Mouse (Mus musculus): ENCODE measurements around the gene Tbc1d25. TPM values are rescaled to one million over a fixed set of nuclear protein-coding genes. Genes with fewer than 3 reads are reported as not detected.

Gene Tbc1d25
- total and polyA plus RNA-seq, 3 experiments, result 8.0 to 23.4 TPM; not detected in 1

DNA sequence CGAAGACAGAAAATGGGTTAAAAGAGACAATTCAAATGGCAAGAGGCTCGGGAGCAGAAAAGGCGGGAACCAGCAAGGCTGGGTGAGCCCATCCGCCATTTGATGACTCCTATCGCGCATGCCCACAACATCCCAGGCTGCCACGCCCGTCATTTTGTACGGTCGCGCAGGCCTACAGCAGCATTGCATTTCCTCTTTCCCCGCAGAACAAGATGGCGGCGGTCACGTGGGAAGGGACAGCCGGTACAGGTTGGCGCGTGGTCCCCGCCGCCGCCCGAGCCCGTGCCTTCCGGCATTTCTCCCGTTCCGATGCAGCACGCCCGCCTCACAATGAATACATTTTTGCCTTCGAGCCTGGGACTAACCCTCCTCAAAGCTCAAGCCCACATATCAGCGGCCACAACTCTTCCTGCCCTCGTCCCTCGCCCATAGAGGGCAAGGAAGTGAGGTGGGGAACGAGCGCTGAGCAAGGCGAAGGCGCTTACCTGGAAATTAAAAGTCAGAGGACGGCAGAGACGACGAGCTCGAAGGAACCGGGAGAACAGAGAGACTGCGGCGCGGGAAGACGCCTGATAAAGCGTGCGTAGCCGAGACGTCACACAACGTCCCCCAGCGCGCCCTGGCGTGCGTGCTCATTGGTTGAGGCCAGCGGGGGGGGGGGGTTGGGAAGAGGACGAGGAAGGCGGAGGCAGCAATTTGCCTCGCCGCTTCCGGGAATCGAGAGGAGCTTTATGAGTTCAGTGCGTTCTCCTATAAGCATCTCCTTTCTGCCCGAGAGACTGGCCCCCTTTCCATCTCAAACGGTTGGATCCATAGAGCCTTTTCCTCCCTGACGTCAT, 30.6 kb downstream of the Tbc1d25 start, which contains the start of gene Rbm3:
Gene Rbm3, minus strand, starts transcription at position 728 of the 839 bp plus-strand sequence.
- Histone ChIP-seq H3K4me1 (ENCODE audit: control insufficient read depth in 1 of 2, insufficient read depth in 2 of 2, low read length in 2 of 2) (peaks cover 0 to 7% of the 10 kb centered on the region in 2 experiments; a peak in 2 of 4 replicates), H3K9ac (ENCODE audit: control insufficient read depth, low read depth, low read length, poor library complexity, severe bottlenecking) (peak within 1 kb of the TSS; percentile 96), H3K27ac (ENCODE audit: control insufficient read depth, low read depth, low read length) (peak within 1 kb of the TSS; percentile 99), H3K79me2 (ENCODE audit: control insufficient read depth, insufficient read depth, low read length, poor library complexity) (peaks cover 25% of the 10 kb centered on the region), H3K4me3 (ENCODE audit: control insufficient read depth in 1 of 2, insufficient read depth in 1 of 2, low read depth in 2 of 2, low read length in 2 of 2) (peak within 1 kb of the TSS; percentile 76 to 93), H3K27me3 (ENCODE audit: control insufficient read depth in 1 of 2, insufficient read depth in 2 of 2, low read length in 2 of 2) (no peaks in the 10 kb centered on the region), H3K9me3 (replicated peaks; ENCODE audit: insufficient read depth, low read length) (no peaks in the 10 kb centered on the region), H3K36me3 (ENCODE audit: control insufficient read depth in 1 of 2, insufficient read depth in 2 of 2, low read length in 2 of 2) (peaks cover 19 to 32% of the 10 kb centered on the region in 2 experiments)
- TF ChIP-seq POLR2A (IDR thresholded peaks at IDR 0.05; ENCODE audit: control insufficient read depth in 1 of 2, insufficient read depth in 1 of 2, low read depth in 1 of 2, low read length in 2 of 2, poor library complexity in 1 of 2), result peak; percentile 84 to 98; a peak in 3 of 4 replicates
- TF ChIP-seq MYC (IDR thresholded peaks at IDR 0.05; ENCODE audit: low read depth, low read length), result no peak
- TF ChIP-seq TBP (IDR thresholded peaks at IDR 0.05; ENCODE audit: low read depth, low read length), result peak; percentile 96
- peak in 1 of 2 experiments; percentile 27; a peak in 1 of 4 replicates for TF ChIP-seq USF2 (IDR thresholded peaks at IDR 0.05; ENCODE audit: borderline replicate concordance in 1 of 2, insufficient read depth in 1 of 2, low read depth in 1 of 2, low read length in 2 of 2)
- TF ChIP-seq ZC3H11A (IDR thresholded peaks at IDR 0.05; ENCODE audit: low read depth, low read length), result no peak
- TF ChIP-seq POLR2AphosphoS5 (IDR thresholded peaks at IDR 0.05; ENCODE audit: borderline replicate concordance, low read depth, low read length), result peak; percentile 83
- TF ChIP-seq CTCF (IDR thresholded peaks at IDR 0.05 in 2 of 3, conservative IDR thresholded peaks at IDR 0.05 in 1 of 3; ENCODE audit: control insufficient read depth in 1 of 3, insufficient read depth in 1 of 3, low read depth in 2 of 3, low read length in 3 of 3, poor library complexity in 1 of 3, severe bottlenecking in 1 of 3), result no peak
- TF ChIP-seq UBTF (IDR thresholded peaks at IDR 0.05; ENCODE audit: borderline replicate concordance, insufficient read depth, low read depth, low read length), result no peak
- no peak for TF ChIP-seq GABPA (IDR thresholded peaks at IDR 0.05; ENCODE audit: low read depth, low read length)
- no peak for TF ChIP-seq MEF2A (IDR thresholded peaks at IDR 0.05; ENCODE audit: extremely low read depth, insufficient replicate concordance, low read depth, low read length, poor library complexity, severe bottlenecking)
- TF ChIP-seq MYB (IDR thresholded peaks at IDR 0.05; ENCODE audit: low read depth, low read length), result no peak
- TF ChIP-seq KAT2A (conservative IDR thresholded peaks at IDR 0.05; ENCODE audit: low read depth, low read length), result no peak
- no peak for TF ChIP-seq MAZ (IDR thresholded peaks at IDR 0.05; ENCODE audit: low read depth, low read length)
- TF ChIP-seq ELF1 (IDR thresholded peaks at IDR 0.05; ENCODE audit: low read depth, low read length), result no peak
- TF ChIP-seq EP300 (IDR thresholded peaks at IDR 0.05; ENCODE audit: low read depth in 1 of 2, low read length in 2 of 2), result no peak
- DNase-seq (ENCODE audit: low read depth, low spot score), result peak; percentile 97

DNA sequence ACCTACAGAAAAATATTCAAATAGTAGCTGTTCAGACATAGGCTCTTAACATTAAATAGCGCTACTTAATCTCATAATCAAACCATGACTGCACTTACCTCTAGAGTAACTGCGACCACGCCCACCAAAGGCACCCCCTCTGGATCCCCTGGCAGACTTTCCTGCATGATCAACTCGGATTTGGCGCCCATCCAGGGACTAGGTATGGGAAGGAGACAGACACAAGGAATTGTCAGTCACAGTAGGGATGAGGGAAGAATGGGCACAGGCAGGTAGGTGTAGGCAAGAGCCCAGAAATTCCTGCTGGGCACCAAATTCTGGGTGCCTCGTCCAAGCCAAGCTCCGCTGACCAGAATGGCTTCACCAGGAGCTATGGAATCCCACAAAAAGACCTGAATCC, 32.2 kb downstream of the Tbc1d25 start:
- Histone ChIP-seq H3K9ac (ENCODE audit: control insufficient read depth, low read depth, low read length, poor library complexity, severe bottlenecking) (peak overlapping the region; percentile 96), H3K4me3 (ENCODE audit: control insufficient read depth in 1 of 2, insufficient read depth in 1 of 2, low read depth in 2 of 2, low read length in 2 of 2) (peak overlapping the region; percentile 76 to 93), H3K79me2 (ENCODE audit: control insufficient read depth, insufficient read depth, low read length, poor library complexity) (peaks cover 25% of the 10 kb centered on the region), H3K27ac (ENCODE audit: control insufficient read depth, low read depth, low read length) (peak overlapping the region; percentile 99), H3K27me3 (ENCODE audit: control insufficient read depth in 1 of 2, insufficient read depth in 2 of 2, low read length in 2 of 2) (no peaks in the 10 kb centered on the region), H3K4me1 (ENCODE audit: control insufficient read depth in 1 of 2, insufficient read depth in 2 of 2, low read length in 2 of 2) (peaks cover 0 to 7% of the 10 kb centered on the region in 2 experiments; a peak in 2 of 4 replicates), H3K9me3 (replicated peaks; ENCODE audit: insufficient read depth, low read length) (no peaks in the 10 kb centered on the region), H3K36me3 (ENCODE audit: control insufficient read depth in 1 of 2, insufficient read depth in 2 of 2, low read length in 2 of 2) (peaks cover 26 to 41% of the 10 kb centered on the region in 2 experiments)
- no peak for DNase-seq (ENCODE audit: low read depth, low spot score)
- TF ChIP-seq USF2 (IDR thresholded peaks at IDR 0.05; ENCODE audit: borderline replicate concordance in 1 of 2, insufficient read depth in 1 of 2, low read depth in 1 of 2, low read length in 2 of 2), result no peak
- no peak for TF ChIP-seq NELFE (IDR thresholded peaks at IDR 0.05; ENCODE audit: low read depth, low read length)
- peak; percentile 27; the same call in 1 of the 2 replicates for TF ChIP-seq TBP (IDR thresholded peaks at IDR 0.05; ENCODE audit: low read depth, low read length)

Measured in MEL (cell line).